Mouse (Mus musculus) small intestine, adult 10 weeks (tissue): Measurements from ENCODE around the gene Tspan13. TPM values are rescaled to one million over a fixed set of nuclear protein-coding genes. Genes with fewer than 3 reads are reported as not detected.

Experiments
- polyA plus RNA-seq: library from polyadenylated mRNA; stranded (reverse); fragments of 350-450 nt; fragmentation: Illumina TruSeq; extraction: RNeasy Lipid Tissue Mini Kit (QIAGEN cat#74804); gene quantifications from one replicate; pipeline ENCODE4 v1.2.3, GENCODE M21; 2014; ENCODE audit warnings: low replicate concordance

The Tspan13 gene
- polyA plus RNA-seq = 262 TPM

DNA sequence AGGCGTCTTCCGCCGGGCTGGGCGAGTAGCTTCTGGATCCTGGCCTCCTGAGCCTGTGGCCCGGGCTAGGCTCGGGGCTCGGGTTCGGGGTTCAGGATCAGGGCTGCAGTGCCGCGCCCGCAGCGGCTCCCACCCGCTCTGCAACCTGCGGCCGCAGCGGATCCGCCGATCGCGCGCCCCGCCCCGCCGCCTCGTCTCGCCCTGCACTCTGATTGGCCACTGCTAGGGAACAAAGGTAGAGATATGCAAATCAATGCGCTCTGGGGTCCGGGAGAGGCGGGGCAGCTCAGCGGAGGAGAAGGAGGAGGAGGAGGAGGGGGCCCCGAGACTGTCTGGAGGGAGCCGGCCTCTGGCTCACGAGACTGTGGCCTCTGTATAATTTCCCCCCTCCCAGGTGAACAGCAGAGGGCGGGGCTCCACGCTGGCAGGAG lies at the start of gene Tspan13:
Tspan13 (minus strand) TSS at position 153 of the 431 bp plus-strand sequence.

GRCm38 (mm10) chr12:35992711-35993110 lies 49.6 kb downstream of the Tspan13 start, which contains the start of gene Agr2:
Gene Agr2 (plus strand): TSS chr12:35992907.

Other genes starting within 250 kb of the Tspan13 start
- 20.6 TPM for gene Agr3, start 116.9 kb downstream of the Tspan13 start, polyA plus RNA-seq
- gene Agr2, start 49.6 kb downstream of the Tspan13 start, polyA plus RNA-seq = 313 TPM
- gene Ankmy2, start 114.6 kb upstream of the Tspan13 start, polyA plus RNA-seq = 49.5 TPM
- gene Bzw2, start 115.6 kb upstream of the Tspan13 start, polyA plus RNA-seq = 39.2 TPM
- not detected for gene Lrrc72, start 210.9 kb upstream of the Tspan13 start, polyA plus RNA-seq